In the genomic region with DNA sequence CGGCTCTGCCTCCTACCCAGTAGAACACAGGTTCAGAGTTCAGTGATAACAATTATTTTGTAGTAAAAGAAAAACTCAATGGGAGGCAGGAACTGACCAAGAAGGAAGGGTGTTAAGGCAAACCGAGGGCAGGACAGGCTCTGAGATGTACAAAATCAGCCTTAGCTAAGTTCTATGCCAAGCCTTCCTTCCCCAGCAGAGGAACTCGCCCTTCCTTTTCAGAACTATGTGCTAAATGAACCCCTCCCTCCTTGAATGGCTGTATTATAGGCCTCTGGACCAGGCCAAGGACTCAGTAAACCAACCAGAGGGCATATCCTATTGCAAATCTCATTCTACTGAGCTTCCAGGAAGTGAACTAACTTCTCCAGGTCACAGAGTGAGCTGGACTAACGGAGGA, we compare ENCODE assay signal across 18 mouse cellular contexts. TPM values are rescaled to one million over a fixed set of nuclear protein-coding genes. Genes with fewer than 3 reads are reported as not detected.
DNase-seq lines count a peak whose midpoint lies in the region; ATAC-seq lines count a peak whose summit lies in the region.
"Had no signal": no experiment of that assay in that cellular context is flagged by ENCODE, and none has a peak within 500 bp of the region (broad histone marks: within the 10 kb centered on the region; RNA-seq: fewer than 3 reads in every experiment).

No protein-coding gene starts in this region.

- peak overlapping the region; percentile 7; the same call in 1 of the 2 replicates for H3K27ac ChIP-seq in heart, embryonic 15.5 days
- peak overlapping the region; percentile 66; the same call in 1 of the 2 replicates for H3K27ac ChIP-seq in kidney, embryonic 15.5 days
- no peak overlapping the region for H3K27ac ChIP-seq in kidney, embryonic 14.5 days (ENCODE audit: low read depth, low read length)
- no peak overlapping the region for H3K27ac ChIP-seq in neural tube, embryonic 15.5 days (replicated peaks)
- H3K27ac ChIP-seq: forebrain, embryonic 15.5 days; limb, embryonic 12.5 days had no signal

- H3K36me3 ChIP-seq in heart, embryonic 15.5 days, result no peaks in the 10 kb centered on the region
- no peaks in the 10 kb centered on the region for H3K36me3 ChIP-seq in kidney, embryonic 15.5 days
- H3K36me3 ChIP-seq in kidney, embryonic 14.5 days (ENCODE audit: control insufficient read depth, insufficient read depth, low read length), result no peaks in the 10 kb centered on the region
- no peaks in the 10 kb centered on the region for H3K36me3 ChIP-seq in neural tube, embryonic 15.5 days
- H3K36me3 ChIP-seq: forebrain, embryonic 15.5 days; limb, embryonic 12.5 days had no signal

- no peak overlapping the region for H3K9ac ChIP-seq in heart, embryonic 15.5 days
- H3K9ac ChIP-seq in kidney, embryonic 15.5 days, result no peak overlapping the region
- no peak overlapping the region for H3K9ac ChIP-seq in kidney, embryonic 14.5 days (ENCODE audit: low read depth, low read length)
- no peak overlapping the region for H3K9ac ChIP-seq in neural tube, embryonic 15.5 days (replicated peaks)
- H3K9ac ChIP-seq: forebrain, embryonic 15.5 days; limb, embryonic 12.5 days had no signal

- H3K4me2 ChIP-seq in heart, embryonic 15.5 days, result no peak overlapping the region
- no peak overlapping the region; the same call in 1 of the 2 replicates for H3K4me2 ChIP-seq in kidney, embryonic 15.5 days
- H3K4me2 ChIP-seq in kidney, embryonic 14.5 days (replicated peaks; ENCODE audit: low read depth, low read length), result no peak overlapping the region
- peak overlapping the region; percentile 15; the same call in 1 of the 2 replicates for H3K4me2 ChIP-seq in neural tube, embryonic 15.5 days
- H3K4me2 ChIP-seq: forebrain, embryonic 15.5 days; limb, embryonic 12.5 days had no signal

- WGBS in heart, embryonic 15.5 days, result 61% methylated on average over 4 of the region's 4 CpGs
- 70% methylated on average over 4 of the region's 4 CpGs for WGBS in kidney, embryonic 15.5 days
- 63% methylated on average over 4 of the region's 4 CpGs for WGBS in kidney, embryonic 14.5 days
- 79% methylated on average over 4 of the region's 4 CpGs for WGBS in neural tube, embryonic 15.5 days

- no peak for ATAC-seq in heart, embryonic 15.5 days (replicated peaks; ENCODE audit: insufficient number of reproducible peaks, insufficient read depth, low FRiP score, low read depth)
- ATAC-seq in kidney, embryonic 15.5 days (replicated peaks; ENCODE audit: low FRiP score), result no peak
- ATAC-seq in kidney, embryonic 14.5 days (ENCODE audit: low FRiP score, low TSS enrichment), result no peak
- no peak for ATAC-seq in neural tube, embryonic 15.5 days (ENCODE audit: low FRiP score)
- ATAC-seq: forebrain, embryonic 15.5 days had no signal

- no peaks in the 10 kb centered on the region for H3K27me3 ChIP-seq in heart, embryonic 15.5 days
- no peaks in the 10 kb centered on the region; the same call in 1 of the 2 replicates for H3K27me3 ChIP-seq in kidney, embryonic 15.5 days
- H3K27me3 ChIP-seq in kidney, embryonic 14.5 days (ENCODE audit: control insufficient read depth, insufficient read depth, low read length), result no peaks in the 10 kb centered on the region
- no peaks in the 10 kb centered on the region for H3K27me3 ChIP-seq in neural tube, embryonic 15.5 days (replicated peaks)
- H3K27me3 ChIP-seq: forebrain, embryonic 15.5 days; limb, embryonic 12.5 days had no signal

- H3K4me1 ChIP-seq in heart, embryonic 15.5 days (replicated peaks), result peaks cover 59% of the 10 kb centered on the region
- peaks cover 79% of the 10 kb centered on the region for H3K4me1 ChIP-seq in kidney, embryonic 15.5 days
- peaks cover 52% of the 10 kb centered on the region for H3K4me1 ChIP-seq in kidney, embryonic 14.5 days (ENCODE audit: control insufficient read depth, insufficient read depth, low read length)
- peaks cover 77% of the 10 kb centered on the region for H3K4me1 ChIP-seq in neural tube, embryonic 15.5 days

- no peaks in the 10 kb centered on the region for H3K9me3 ChIP-seq in heart, embryonic 15.5 days (replicated peaks)
- H3K9me3 ChIP-seq in kidney, embryonic 15.5 days (replicated peaks), result no peaks in the 10 kb centered on the region
- no peaks in the 10 kb centered on the region for H3K9me3 ChIP-seq in kidney, embryonic 14.5 days (ENCODE audit: control insufficient read depth, low read length)
- no peaks in the 10 kb centered on the region for H3K9me3 ChIP-seq in neural tube, embryonic 15.5 days (replicated peaks)
- H3K9me3 ChIP-seq: forebrain, embryonic 15.5 days; limb, embryonic 12.5 days had no signal

- no peak overlapping the region for H3K4me3 ChIP-seq in heart, embryonic 15.5 days
- H3K4me3 ChIP-seq in kidney, embryonic 15.5 days (replicated peaks), result no peak overlapping the region
- H3K4me3 ChIP-seq in kidney, embryonic 14.5 days (ENCODE audit: low read length), result no peak overlapping the region
- no peak overlapping the region for H3K4me3 ChIP-seq in neural tube, embryonic 15.5 days (replicated peaks)
- H3K4me3 ChIP-seq: erythroblast, embryonic 14.5 days; forebrain, embryonic 15.5 days; limb, embryonic 12.5 days; megakaryocyte, embryonic 14.5 days had no signal

- DNase-seq in heart, postnatal 4 days, result no peak
- DNase-seq in lung, postnatal 25 days (ENCODE audit: low spot score), result peak; percentile 37
- DNase-seq in lung, postnatal 14 days, result no peak
- no peak for DNase-seq in adrenal gland, postnatal 36 days
- DNase-seq: adrenal gland, postnatal 10 days; cerebellum, adult 18-20 months; cerebellum, postnatal 36 days; kidney, adult 11 months; right cerebral cortex, postnatal 4 days; thymus, postnatal 25 days had no signal

RNA-seq across cellular contexts. Expression of a gene that starts 3.6 kb away (rescaled TPM):
- 32.6 and 35.5 TPM in 2 replicates for polyA plus RNA-seq in heart, embryonic 15.5 days (2015; fragmentation: Nextera tagmentation; extraction: Ambion mirVana)
- total RNA-seq in heart, postnatal 4 days (2021), result 10 to 100 TPM; 60.9 to 66.7 TPM
- polyA plus RNA-seq in kidney, embryonic 15.5 days (2015; fragmentation: Nextera tagmentation; extraction: Ambion mirVana), result 57.5 and 65.4 TPM in 2 replicates
- 39.3 and 55.9 TPM in 2 replicates for polyA plus RNA-seq in kidney, embryonic 14.5 days (2014; fragmentation: Nextera tagmentation; extraction: Ambion mirVana)
- 98.8 and 118 TPM in 2 replicates for polyA plus RNA-seq in neural tube, embryonic 15.5 days (2015; fragmentation: Nextera tagmentation; extraction: Ambion mirVana)
- 10 to 100 TPM; 69.0 to 71.7 TPM for total RNA-seq in adrenal gland, postnatal 36 days (2021)

Comparison
In these comparisons a context has a peak if more than half of its experiments do, and no peak if none do; other contexts are left out.
1. H3K27ac ChIP-seq: peak in heart, embryonic 15.5 days (single experiment) and kidney, embryonic 15.5 days (single experiment); none in kidney, embryonic 14.5 days (single experiment) and neural tube, embryonic 15.5 days (single experiment).